Mouse (Mus musculus): ENCODE measurements around the gene Rb1.

- TF ChIP-seq CTCF (IDR thresholded peaks at IDR 0.05; ENCODE audit: low read depth), result no peak
- TF ChIP-seq EP300 (optimal IDR thresholded peaks at IDR 0.05), result no peak
Observed at GRCm38 (mm10) chr14:73316933-73317332, 8.7 kb downstream of the Rb1 start.

All from stomach, postnatal 0 days (tissue).